ENCODE assay signal across 21 mouse cellular contexts in the genomic region with DNA sequence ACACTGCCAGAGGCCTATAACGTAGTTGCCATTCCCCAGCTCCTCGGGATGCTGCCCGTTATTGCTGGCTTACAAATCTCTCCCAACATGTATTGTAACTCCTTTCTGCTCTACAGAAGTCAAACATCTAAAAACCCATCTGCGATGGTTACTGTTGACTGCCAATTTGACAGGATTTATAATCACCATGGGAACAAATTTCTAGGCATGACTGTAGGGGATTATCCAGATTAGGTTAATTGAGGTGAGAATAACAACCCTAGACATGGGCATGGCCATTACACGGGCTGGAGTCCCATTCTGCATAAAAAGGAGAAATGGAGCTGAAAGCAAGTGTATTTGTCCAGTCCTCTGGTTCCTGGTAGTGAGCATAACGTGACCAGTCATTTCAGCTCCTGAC.
A peak's percentile ranks its signal among the peaks of the same experiment; 100 is the strongest.
DNase-seq lines count a peak whose midpoint lies in the region; ATAC-seq lines count a peak whose summit lies in the region.
"Had no signal": no experiment of that assay in that cellular context is flagged by ENCODE, and none has a peak within 500 bp of the region (broad histone marks: within the 10 kb centered on the region; RNA-seq: fewer than 3 reads in every experiment).

No protein-coding gene starts in this region.

- no peak overlapping the region for H3K4me2 ChIP-seq in hindbrain, embryonic 16.5 days (ENCODE audit: low read length)
- no peak overlapping the region for H3K4me2 ChIP-seq in hindbrain, embryonic 14.5 days (replicated peaks)
- H3K4me2 ChIP-seq: embryonic facial prominence, embryonic 15.5 days; forebrain, embryonic 15.5 days; heart, embryonic 13.5 days; hindbrain, embryonic 12.5 days had no signal

- H3K4me3 ChIP-seq in hindbrain, embryonic 16.5 days (ENCODE audit: low read length) = no peak overlapping the region
- no peak overlapping the region for H3K4me3 ChIP-seq in hindbrain, embryonic 14.5 days (replicated peaks; ENCODE audit: low read length)
- no peak overlapping the region for H3K4me3 ChIP-seq in forebrain, embryonic 10.5 days
- H3K4me3 ChIP-seq: embryonic facial prominence, embryonic 15.5 days; erythroblast, embryonic 14.5 days; forebrain, embryonic 15.5 days; heart, embryonic 13.5 days; hindbrain, embryonic 12.5 days had no signal

- no peak overlapping the region for H3K27ac ChIP-seq in hindbrain, embryonic 16.5 days (ENCODE audit: low read depth, low read length)
- no peak overlapping the region for H3K27ac ChIP-seq in hindbrain, embryonic 14.5 days
- no peak overlapping the region for H3K27ac ChIP-seq in forebrain, embryonic 10.5 days
- H3K27ac ChIP-seq: embryonic facial prominence, embryonic 15.5 days; forebrain, embryonic 15.5 days; heart, embryonic 13.5 days; hindbrain, embryonic 12.5 days had no signal

- H3K27me3 ChIP-seq in hindbrain, embryonic 16.5 days (replicated peaks; ENCODE audit: control insufficient read depth, insufficient read depth, low read length) = no peaks in the 10 kb centered on the region
- 0 out of 2 replicates have a peak, but pooled peaks cover 3% of the 10 kb centered on the region for H3K27me3 ChIP-seq in hindbrain, embryonic 14.5 days (ENCODE audit: control insufficient read depth, insufficient read depth, low read length)
- H3K27me3 ChIP-seq in forebrain, embryonic 10.5 days (ENCODE audit: poor library complexity, severe bottlenecking) = no peaks in the 10 kb centered on the region
- H3K27me3 ChIP-seq: embryonic facial prominence, embryonic 15.5 days; forebrain, embryonic 15.5 days; heart, embryonic 13.5 days; hindbrain, embryonic 12.5 days; Patski had no signal

- no peaks in the 10 kb centered on the region for H3K9me3 ChIP-seq in hindbrain, embryonic 16.5 days (ENCODE audit: control insufficient read depth, low read length)
- H3K9me3 ChIP-seq in hindbrain, embryonic 14.5 days (ENCODE audit: control insufficient read depth, low read length) = no peaks in the 10 kb centered on the region
- H3K9me3 ChIP-seq in forebrain, embryonic 10.5 days = no peaks in the 10 kb centered on the region
- H3K9me3 ChIP-seq: embryonic facial prominence, embryonic 15.5 days; forebrain, embryonic 15.5 days; heart, embryonic 13.5 days; hindbrain, embryonic 12.5 days had no signal

- no peaks in the 10 kb centered on the region for H3K36me3 ChIP-seq in hindbrain, embryonic 16.5 days (ENCODE audit: control insufficient read depth, insufficient read depth, low read length)
- no peaks in the 10 kb centered on the region for H3K36me3 ChIP-seq in hindbrain, embryonic 14.5 days (replicated peaks; ENCODE audit: control insufficient read depth, insufficient read depth)
- no peaks in the 10 kb centered on the region for H3K36me3 ChIP-seq in forebrain, embryonic 10.5 days (replicated peaks)
- H3K36me3 ChIP-seq: embryonic facial prominence, embryonic 15.5 days; forebrain, embryonic 15.5 days; heart, embryonic 13.5 days; hindbrain, embryonic 12.5 days had no signal

- 0 out of 2 replicates have a peak, but pooled peaks have one; percentile 20 for ATAC-seq in hindbrain, embryonic 16.5 days
- no peak for ATAC-seq in hindbrain, embryonic 14.5 days (ENCODE audit: low FRiP score)
- ATAC-seq: activated CD4-positive, CD25-positive, alpha-beta regulatory T cell, adult 4 months; forebrain, embryonic 15.5 days; Patski had no signal

- DNase-seq in hindbrain, embryonic 14.5 days (ENCODE audit: low spot score) = no peak
- peak; percentile 21 for DNase-seq in layer of hippocampus, adult 9-11 months
- DNase-seq in layer of hippocampus, adult 8-10 months (ENCODE audit: low spot score in 2 of 2) = no peak
- peak; percentile 58 for DNase-seq in retina, postnatal 1 day
- no peak for DNase-seq in retina, embryonic 14.5 days (ENCODE audit: low spot score)
- no peak for DNase-seq in forebrain, embryonic 10.5 days (ENCODE audit: extremely low spot score, low spot score)
- DNase-seq: adrenal gland, postnatal 14 days; cerebellum, adult 18-20 months; cerebellum, postnatal 14 days; embryo, embryonic 11 days; gastrocnemius, postnatal 36 days; heart, adult 11 months; heart, postnatal 36 days had no signal

- peaks cover 2% of the 10 kb centered on the region for H3K4me1 ChIP-seq in hindbrain, embryonic 16.5 days (ENCODE audit: control insufficient read depth, insufficient read depth, low read depth, low read length)
- H3K4me1 ChIP-seq in hindbrain, embryonic 14.5 days (replicated peaks; ENCODE audit: control insufficient read depth, insufficient read depth, low read length) = no peaks in the 10 kb centered on the region; the same call in 1 of the 2 replicates
- peaks cover 6% of the 10 kb centered on the region for H3K4me1 ChIP-seq in forebrain, embryonic 10.5 days
- H3K4me1 ChIP-seq: heart, embryonic 13.5 days had no signal

- 76% methylated on average over 6 of the region's 6 CpGs for WGBS in hindbrain, embryonic 16.5 days
- 80% methylated on average over 6 of the region's 6 CpGs for WGBS in hindbrain, embryonic 14.5 days
- 84% methylated on average over 6 of the region's 6 CpGs for WGBS in forebrain, embryonic 10.5 days

- no peak overlapping the region for H3K9ac ChIP-seq in hindbrain, embryonic 16.5 days (ENCODE audit: low read depth, low read length)
- no peak overlapping the region for H3K9ac ChIP-seq in hindbrain, embryonic 14.5 days
- H3K9ac ChIP-seq: embryonic facial prominence, embryonic 15.5 days; forebrain, embryonic 15.5 days; heart, embryonic 13.5 days; hindbrain, embryonic 12.5 days had no signal

Comparison
In these comparisons a context has a peak if more than half of its experiments do, and no peak if none do; other contexts are left out.
1. DNase-seq: peak in layer of hippocampus, adult 9-11 months (single experiment) and retina, postnatal 1 day (single experiment); none in hindbrain, embryonic 14.5 days (single experiment), layer of hippocampus, adult 8-10 months (0 of 2), retina, embryonic 14.5 days (single experiment) and forebrain, embryonic 10.5 days (single experiment).